ENCODE assay signal across 19 mouse cellular contexts in the genomic region with DNA sequence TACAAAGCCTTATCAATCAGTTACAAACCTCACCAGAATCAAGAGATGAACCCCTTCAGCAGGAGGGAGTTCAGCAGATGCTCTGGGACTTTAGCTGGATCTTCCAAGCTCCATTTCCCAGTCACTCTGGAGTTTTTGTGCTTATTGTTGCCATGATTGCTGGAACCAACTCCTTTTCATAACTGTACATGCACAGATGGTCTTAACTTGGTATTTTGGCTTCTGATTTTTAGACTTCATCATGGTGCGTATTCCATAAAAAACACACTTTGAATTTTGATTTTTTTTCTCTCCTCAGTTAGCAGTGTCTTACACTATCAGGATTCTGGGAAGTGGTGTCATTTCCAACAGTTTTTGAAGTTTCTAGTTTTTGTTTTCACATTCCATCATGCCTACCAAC.
A peak's percentile ranks its signal among the peaks of the same experiment; 100 is the strongest.
DNase-seq lines count a peak whose midpoint lies in the region; ATAC-seq and TF ChIP-seq lines count a peak whose summit lies in the region.
"Had no signal": no experiment of that assay in that cellular context is flagged by ENCODE, and none has a peak within 500 bp of the region (broad histone marks: within the 10 kb centered on the region; RNA-seq: fewer than 3 reads in every experiment).

No protein-coding gene starts in this region.

- ATAC-seq in frontal cortex, adult (ENCODE audit: low TSS enrichment) = peak; percentile 70
- no peak for ATAC-seq in liver, embryonic 11.5 days (replicated peaks; ENCODE audit: low FRiP score)
- ATAC-seq: forebrain, embryonic 13.5 days had no signal

- no peak overlapping the region for H3K9ac ChIP-seq in liver, embryonic 11.5 days (ENCODE audit: low read depth, low read length)
- H3K9ac ChIP-seq: embryonic facial prominence, embryonic 12.5 days; forebrain, embryonic 13.5 days; heart, embryonic 13.5 days; hindbrain, embryonic 15.5 days had no signal

- no peak overlapping the region for H3K4me2 ChIP-seq in liver, embryonic 11.5 days
- H3K4me2 ChIP-seq: embryonic facial prominence, embryonic 12.5 days; forebrain, embryonic 13.5 days; heart, embryonic 13.5 days; hindbrain, embryonic 15.5 days had no signal

- no peak for TF ChIP-seq POLR2A in brain, embryonic 14.5 days (IDR thresholded peaks at IDR 0.05; ENCODE audit: borderline replicate concordance, extremely low read depth, insufficient read depth, insufficient read length, poor library complexity, severe bottlenecking)

- no peaks in the 10 kb centered on the region for H3K36me3 ChIP-seq in liver, embryonic 11.5 days (ENCODE audit: control insufficient read depth, insufficient read depth, low read length)
- H3K36me3 ChIP-seq: embryonic facial prominence, embryonic 12.5 days; heart, embryonic 13.5 days; hindbrain, embryonic 15.5 days had no signal

- no peak overlapping the region for H3K27ac ChIP-seq in liver, embryonic 11.5 days (ENCODE audit: low read depth, low read length)
- H3K27ac ChIP-seq: embryonic facial prominence, embryonic 12.5 days; forebrain, embryonic 13.5 days; heart, embryonic 13.5 days; hindbrain, embryonic 15.5 days had no signal

- WGBS in liver, embryonic 11.5 days = 77% methylated on average over 1 of the region's 1 CpGs

- no peak overlapping the region for H3K4me3 ChIP-seq in liver, embryonic 11.5 days (ENCODE audit: low read depth, low read length)
- H3K4me3 ChIP-seq: embryonic facial prominence, embryonic 12.5 days; forebrain, embryonic 13.5 days; heart, embryonic 13.5 days; hindbrain, embryonic 15.5 days had no signal

- no peak for DNase-seq in frontal cortex, postnatal 14 days (ENCODE audit: low spot score in 2 of 2)
- peak; percentile 8 to 68 for DNase-seq in layer of hippocampus, postnatal 14 days (ENCODE audit: low spot score in 2 of 2)
- no peak for DNase-seq in layer of hippocampus, postnatal 10 days (ENCODE audit: low spot score in 2 of 2)
- DNase-seq in brain, embryonic 14.5 days (ENCODE audit: low read depth) = peak; percentile 21
- peak; percentile 58 for DNase-seq in telencephalon, adult 2 months (ENCODE audit: low read depth, low spot score)
- no peak for DNase-seq in liver, embryonic 11.5 days (ENCODE audit: low spot score)
- DNase-seq: adrenal gland, adult 2 months; adrenal gland, postnatal 25 days; cerebellum, adult 11-12 months; cerebellum, adult 9-10 months; cerebellum, postnatal 25 days; gastrocnemius, postnatal 36 days; heart, adult 11 months; heart, postnatal 36 days had no signal

- H3K9me3 ChIP-seq in liver, embryonic 11.5 days (ENCODE audit: control insufficient read depth, low read length) = no peaks in the 10 kb centered on the region
- H3K9me3 ChIP-seq: embryonic facial prominence, embryonic 12.5 days; hindbrain, embryonic 15.5 days had no signal

- H3K4me1 ChIP-seq in liver, embryonic 11.5 days (replicated peaks; ENCODE audit: control insufficient read depth, insufficient read depth, low read length) = no peaks in the 10 kb centered on the region
- H3K4me1 ChIP-seq: embryonic facial prominence, embryonic 12.5 days; forebrain, embryonic 13.5 days; heart, embryonic 13.5 days; hindbrain, embryonic 15.5 days had no signal

- TF ChIP-seq CTCF in brain, embryonic 14.5 days (IDR thresholded peaks at IDR 0.05; ENCODE audit: borderline replicate concordance, extremely low read depth, insufficient read depth, insufficient read length) = no peak

- H3K27me3 ChIP-seq in liver, embryonic 11.5 days (replicated peaks; ENCODE audit: control insufficient read depth, insufficient read depth, low read length) = no peaks in the 10 kb centered on the region
- H3K27me3 ChIP-seq: embryonic facial prominence, embryonic 12.5 days; forebrain, embryonic 13.5 days; heart, embryonic 13.5 days; hindbrain, embryonic 15.5 days had no signal

Comparison
In these comparisons a context has a peak if more than half of its experiments do, and no peak if none do; other contexts are left out.
1. DNase-seq: peak in layer of hippocampus, postnatal 14 days (2 of 2), brain, embryonic 14.5 days (single experiment) and telencephalon, adult 2 months (single experiment); none in frontal cortex, postnatal 14 days (0 of 2), layer of hippocampus, postnatal 10 days (0 of 2) and liver, embryonic 11.5 days (single experiment).